Mouse (Mus musculus): ENCODE data around the gene Tbl1xr1. TPM values are rescaled to one million over a fixed set of nuclear protein-coding genes. Genes with fewer than 3 reads are reported as not detected.

Gene Tbl1xr1
- polyA plus RNA-seq, 2 experiments: 27.0 to 27.8 TPM

DNA sequence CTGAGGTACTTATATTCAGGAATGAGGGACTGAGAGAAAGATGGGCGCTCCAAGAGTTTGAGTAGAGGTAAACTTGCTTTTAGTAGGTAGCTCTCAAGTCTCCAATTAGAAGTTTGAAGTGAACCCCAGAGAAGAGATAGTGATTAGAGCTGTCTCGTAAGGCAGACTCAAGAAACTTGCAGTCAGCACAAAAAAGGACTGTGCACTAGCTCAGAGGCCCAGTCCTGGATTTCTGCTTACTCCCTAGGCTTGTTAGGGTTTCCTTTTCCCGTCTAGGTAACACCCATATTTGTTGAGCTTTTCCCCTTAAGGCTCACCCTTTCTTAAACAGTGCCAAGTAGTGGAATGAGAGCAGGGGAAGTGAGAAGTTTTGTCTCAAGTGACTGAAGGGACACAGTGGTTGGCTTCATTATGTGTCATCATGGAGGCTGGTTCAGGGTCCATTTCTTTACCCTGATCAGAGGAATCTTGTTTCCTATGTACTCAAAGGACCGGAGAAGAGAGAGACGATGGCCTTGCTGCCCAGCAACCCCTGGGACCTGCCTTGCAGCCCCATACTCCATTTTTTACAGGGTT is 49.9 kb downstream of the Tbl1xr1 start:
- Histone ChIP-seq H3K36me3 (ENCODE audit: control insufficient read depth, insufficient read depth, low read length) (no peaks in the 10 kb centered on the region), H3K4me1 (ENCODE audit: control insufficient read depth, insufficient read depth, low read length) (peaks cover 19% of the 10 kb centered on the region), H3K4me3 (replicated peaks; ENCODE audit: low read length) (no peak overlapping the region), H3K4me2 (replicated peaks; ENCODE audit: low read depth, low read length, severe bottlenecking) (no peak overlapping the region), H3K27ac (replicated peaks; ENCODE audit: low read depth, low read length) (no peak overlapping the region), H3K9ac (ENCODE audit: low read depth, low read length, severe bottlenecking) (no peak overlapping the region), H3K9me3 (ENCODE audit: control insufficient read depth, low read length) (no peaks in the 10 kb centered on the region), H3K27me3 (ENCODE audit: control insufficient read depth, insufficient read depth, low read length) (no peaks in the 10 kb centered on the region)
- 48% methylated on average over 5 of the region's 5 CpGs for WGBS
- no peak for TF ChIP-seq POLR2A (IDR thresholded peaks at IDR 0.05; ENCODE audit: borderline replicate concordance, extremely low read depth, insufficient read depth, insufficient read length)
- ATAC-seq (ENCODE audit: low FRiP score, low read depth): no peak
- no peak for DNase-seq (ENCODE audit: low spot score)

DNA sequence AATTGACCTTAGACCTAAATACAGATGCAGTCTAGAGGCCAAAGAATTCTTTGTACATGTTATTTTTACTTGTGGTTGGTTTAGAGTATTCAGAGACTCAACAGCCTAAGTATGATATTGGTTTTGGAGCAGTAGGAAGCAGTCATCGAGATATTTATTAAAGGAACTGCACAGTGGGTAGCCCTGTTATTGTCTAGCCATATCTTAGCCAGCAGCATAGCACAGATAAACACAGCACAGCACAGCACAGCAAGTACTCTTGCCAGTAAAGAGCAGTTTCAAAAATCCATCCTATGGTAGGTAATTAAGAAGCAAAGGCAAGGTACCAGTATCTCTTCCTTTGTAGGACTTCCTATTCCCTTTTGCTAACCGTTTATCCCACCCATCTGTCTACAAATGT is 54.8 kb downstream of the Tbl1xr1 start:
- no peak overlapping the region for H3K4me2 ChIP-seq (replicated peaks; ENCODE audit: low read depth, low read length, severe bottlenecking)
- TF ChIP-seq POLR2A (IDR thresholded peaks at IDR 0.05; ENCODE audit: borderline replicate concordance, extremely low read depth, insufficient read depth, insufficient read length): no peak
- H3K4me3 ChIP-seq (replicated peaks; ENCODE audit: low read length): no peak overlapping the region
- H3K9ac ChIP-seq (ENCODE audit: low read depth, low read length, severe bottlenecking): no peak overlapping the region
- peaks cover 5% of the 10 kb centered on the region for H3K4me1 ChIP-seq (ENCODE audit: control insufficient read depth, insufficient read depth, low read length)
- 92% methylated on average over 2 of the region's 2 CpGs for WGBS
- no peaks in the 10 kb centered on the region for H3K36me3 ChIP-seq (ENCODE audit: control insufficient read depth, insufficient read depth, low read length)
- H3K9me3 ChIP-seq (ENCODE audit: control insufficient read depth, low read length): no peaks in the 10 kb centered on the region
- ATAC-seq (ENCODE audit: low FRiP score, low read depth): no peak
- DNase-seq (ENCODE audit: low spot score): no peak
- no peaks in the 10 kb centered on the region for H3K27me3 ChIP-seq (ENCODE audit: control insufficient read depth, insufficient read depth, low read length)
- H3K27ac ChIP-seq (replicated peaks; ENCODE audit: low read depth, low read length): no peak overlapping the region

DNA sequence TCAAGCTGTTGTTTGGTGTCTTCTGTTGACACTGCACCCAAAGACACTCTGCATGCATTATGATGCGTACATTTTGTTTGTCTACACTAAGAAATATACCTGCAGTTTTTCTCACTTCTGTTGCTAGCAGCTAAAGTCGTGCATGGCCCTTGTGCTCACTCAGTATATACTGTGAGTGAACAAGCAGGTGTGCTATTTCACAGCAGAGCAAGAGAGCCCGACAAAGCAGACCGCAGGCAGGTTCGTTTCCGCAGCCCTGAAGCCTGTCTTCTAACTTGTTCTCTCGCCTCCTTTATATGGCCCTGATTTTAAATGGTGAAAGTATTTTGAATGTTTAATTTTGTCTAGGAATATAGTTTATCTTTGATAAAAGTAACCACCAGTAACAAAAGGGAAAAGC is 57.2 kb downstream of the Tbl1xr1 start:
- Histone ChIP-seq H3K27me3 (ENCODE audit: control insufficient read depth, insufficient read depth, low read length) (no peaks in the 10 kb centered on the region), H3K9ac (ENCODE audit: low read depth, low read length, severe bottlenecking) (no peak overlapping the region), H3K27ac (replicated peaks; ENCODE audit: low read depth, low read length) (no peak overlapping the region), H3K4me1 (ENCODE audit: control insufficient read depth, insufficient read depth, low read length) (no peaks in the 10 kb centered on the region), H3K4me3 (replicated peaks; ENCODE audit: low read length) (no peak overlapping the region), H3K4me2 (replicated peaks; ENCODE audit: low read depth, low read length, severe bottlenecking) (no peak overlapping the region), H3K36me3 (ENCODE audit: control insufficient read depth, insufficient read depth, low read length) (no peaks in the 10 kb centered on the region), H3K9me3 (ENCODE audit: control insufficient read depth, low read length) (no peaks in the 10 kb centered on the region)
- TF ChIP-seq POLR2A (IDR thresholded peaks at IDR 0.05; ENCODE audit: borderline replicate concordance, extremely low read depth, insufficient read depth, insufficient read length): no peak
- 91% methylated on average over 7 of the region's 7 CpGs for WGBS
- DNase-seq (ENCODE audit: low spot score) (no peak), ATAC-seq (ENCODE audit: low FRiP score, low read depth) (no peak)

DNA sequence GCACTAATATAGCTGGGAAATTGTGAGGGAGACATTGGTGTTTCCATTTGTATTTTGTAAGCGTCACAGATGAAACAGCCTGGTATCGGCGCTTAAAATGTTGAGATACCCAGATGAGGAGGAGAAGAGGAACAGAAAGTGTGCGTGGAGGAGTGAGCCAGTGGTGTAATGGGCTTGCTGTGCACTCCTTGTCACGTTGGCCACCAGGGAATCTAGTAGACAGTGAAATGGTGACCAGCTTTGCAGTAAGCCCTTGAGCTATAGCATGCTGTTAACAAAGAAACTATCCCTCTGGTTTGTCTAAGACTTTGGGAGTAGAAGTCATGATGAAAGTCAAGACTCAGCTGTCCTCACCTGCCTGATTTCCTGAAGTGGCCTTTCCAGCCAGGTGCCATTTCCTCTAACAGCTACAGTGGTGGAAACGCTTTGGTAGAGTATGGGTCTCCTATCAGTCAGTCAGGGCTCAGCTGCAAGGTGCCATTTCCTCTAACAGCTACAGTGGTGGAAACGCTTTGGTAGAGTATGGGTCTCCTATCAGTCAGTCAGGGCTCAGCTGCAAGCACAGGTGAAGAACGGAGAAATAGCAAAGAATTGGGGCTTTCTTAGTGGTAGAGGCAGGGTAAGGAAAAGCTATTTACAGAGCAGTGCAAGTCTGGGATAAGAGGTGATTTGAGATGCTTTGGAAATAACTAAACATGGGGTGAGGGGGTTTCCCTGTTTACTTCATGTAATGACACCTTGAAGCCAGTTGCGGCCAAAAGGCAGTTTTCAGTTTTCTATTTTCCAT is 61.5 kb downstream of the Tbl1xr1 start:
- H3K27ac ChIP-seq (replicated peaks; ENCODE audit: low read depth, low read length): no peak overlapping the region
- H3K9ac ChIP-seq (ENCODE audit: low read depth, low read length, severe bottlenecking): no peak overlapping the region
- DNase-seq (ENCODE audit: low spot score) (no peak), ATAC-seq (ENCODE audit: low FRiP score, low read depth) (no peak)
- TF ChIP-seq POLR2A (IDR thresholded peaks at IDR 0.05; ENCODE audit: borderline replicate concordance, extremely low read depth, insufficient read depth, insufficient read length): no peak
- H3K36me3 ChIP-seq (ENCODE audit: control insufficient read depth, insufficient read depth, low read length): no peaks in the 10 kb centered on the region
- 84% methylated on average over 9 of the region's 9 CpGs for WGBS
- H3K9me3 ChIP-seq (ENCODE audit: control insufficient read depth, low read length): no peaks in the 10 kb centered on the region
- H3K4me2 ChIP-seq (replicated peaks; ENCODE audit: low read depth, low read length, severe bottlenecking): no peak overlapping the region
- no peaks in the 10 kb centered on the region for H3K4me1 ChIP-seq (ENCODE audit: control insufficient read depth, insufficient read depth, low read length)
- no peak overlapping the region for H3K4me3 ChIP-seq (replicated peaks; ENCODE audit: low read length)
- no peaks in the 10 kb centered on the region for H3K27me3 ChIP-seq (ENCODE audit: control insufficient read depth, insufficient read depth, low read length)

DNA sequence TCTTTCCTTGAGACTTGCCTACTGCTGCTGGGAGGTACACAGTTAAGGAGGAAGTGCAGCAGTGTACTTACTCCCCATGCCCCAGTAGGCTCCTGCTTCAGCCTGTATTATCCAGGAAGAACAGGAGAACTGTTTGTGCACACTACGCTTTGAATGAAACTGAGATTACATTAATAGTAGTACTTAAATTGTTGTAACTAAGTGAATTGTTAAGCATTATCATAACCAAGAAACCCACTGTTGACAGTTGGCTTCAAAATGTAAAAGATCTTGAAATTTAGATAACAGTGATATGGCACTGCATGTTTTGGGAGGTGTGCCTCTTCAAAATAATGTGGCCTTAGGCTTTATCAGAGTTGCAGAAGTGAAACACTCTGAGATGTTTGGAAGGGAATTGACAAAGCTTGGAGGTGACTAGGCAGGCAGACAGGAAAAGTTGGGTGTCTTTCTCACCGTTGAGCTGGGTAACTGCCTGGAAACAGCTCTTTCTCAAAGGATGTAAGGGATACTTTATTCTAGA is 62.2 kb downstream of the Tbl1xr1 start:
- 68% methylated on average over 2 of the region's 2 CpGs for WGBS
- DNase-seq (ENCODE audit: low spot score) (no peak), ATAC-seq (ENCODE audit: low FRiP score, low read depth) (no peak)
- H3K27ac ChIP-seq (replicated peaks; ENCODE audit: low read depth, low read length): no peak overlapping the region
- H3K4me3 ChIP-seq (replicated peaks; ENCODE audit: low read length): no peak overlapping the region
- TF ChIP-seq POLR2A (IDR thresholded peaks at IDR 0.05; ENCODE audit: borderline replicate concordance, extremely low read depth, insufficient read depth, insufficient read length): no peak
- no peaks in the 10 kb centered on the region for H3K36me3 ChIP-seq (ENCODE audit: control insufficient read depth, insufficient read depth, low read length)
- no peak overlapping the region for H3K9ac ChIP-seq (ENCODE audit: low read depth, low read length, severe bottlenecking)
- H3K27me3 ChIP-seq (ENCODE audit: control insufficient read depth, insufficient read depth, low read length): no peaks in the 10 kb centered on the region
- H3K4me2 ChIP-seq (replicated peaks; ENCODE audit: low read depth, low read length, severe bottlenecking): no peak overlapping the region
- 0 out of 2 replicates have a peak, but pooled peaks cover 3% of the 10 kb centered on the region for H3K4me1 ChIP-seq (ENCODE audit: control insufficient read depth, insufficient read depth, low read length)
- no peaks in the 10 kb centered on the region for H3K9me3 ChIP-seq (ENCODE audit: control insufficient read depth, low read length)
